Mouse (Mus musculus) E14TG2a.4 (cell line): ENCODE data around the gene Rala.

Source experiments
- CTCF ChIP-seq: conservative IDR thresholded peaks from 2 replicates; pipeline ENCODE4 v1.5.1; 2014; ENCODE audit warnings: low read length
- NANOG ChIP-seq: IDR thresholded peaks from 2 replicates; pipeline ENCODE4 v1.6.1; 2014; ENCODE audit warnings: borderline replicate concordance, low read length, mixed read lengths
- POU5F1 ChIP-seq: IDR thresholded peaks from 2 replicates; pipeline ENCODE4 v1.6.1; 2014; ENCODE audit warnings: low read length, borderline replicate concordance

- TF ChIP-seq CTCF, result no peak
- no peak for TF ChIP-seq NANOG
- no peak for TF ChIP-seq POU5F1
Measured at GRCm38 (mm10) chr13:17975891-17976290, 31.9 kb upstream of the Rala start.
